Mouse (Mus musculus) 3134 (cell line): ENCODE data around the gene Naa80.
"Not testable (repeated sequence)": the region's sequence is repeated elsewhere in the genome, so short reads cannot be mapped to it uniquely, and the experiment has no call there.

ENCODE experiments used
- DNase-seq: peaks from one replicate; pipeline ENCODE4 v3.0.0-alpha.2; 2011; ENCODE audit warnings: low spot score; ENCODE audit not compliant: insufficient read length; ENCODE audit errors: extremely low read depth

Gene Naa80

DNA sequence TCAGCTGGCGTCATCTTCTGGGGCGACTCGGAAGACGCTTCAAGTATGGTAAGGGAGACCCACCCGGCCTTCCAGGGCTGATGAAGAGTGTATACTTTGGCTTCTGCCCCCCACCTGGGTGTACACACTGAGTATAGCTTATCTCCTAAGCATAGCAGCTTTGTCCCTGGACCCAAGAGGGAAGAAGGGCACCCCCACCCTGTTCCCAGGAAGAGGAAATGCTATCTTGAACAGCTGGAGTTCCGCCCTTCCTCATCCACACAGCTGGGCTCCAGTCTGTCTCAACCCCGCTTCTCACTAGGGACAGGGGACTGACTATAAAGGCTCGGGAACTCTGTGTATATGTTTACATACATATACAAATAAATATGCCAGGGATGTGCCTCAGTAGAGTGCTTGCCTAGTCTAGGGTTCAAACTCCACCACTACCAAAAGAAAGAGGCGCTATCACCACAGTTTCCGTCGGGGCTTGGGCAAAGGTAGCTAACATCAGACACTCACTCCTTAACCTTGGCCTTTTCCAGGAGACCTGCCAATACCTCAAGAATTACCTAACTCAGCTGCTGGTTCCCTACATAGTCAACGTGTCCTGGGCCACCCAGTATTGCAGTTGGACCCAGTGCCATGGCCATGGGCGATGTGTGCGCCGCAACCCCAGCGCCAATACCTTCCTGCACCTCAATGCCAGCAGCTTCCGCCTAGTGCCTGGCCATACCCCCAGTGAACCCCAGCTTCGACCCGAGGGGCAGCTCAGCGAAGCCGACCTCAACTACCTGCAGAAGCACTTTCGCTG, 7.0 kb upstream of the Naa80 start:
- DNase-seq, result no peak

DNA sequence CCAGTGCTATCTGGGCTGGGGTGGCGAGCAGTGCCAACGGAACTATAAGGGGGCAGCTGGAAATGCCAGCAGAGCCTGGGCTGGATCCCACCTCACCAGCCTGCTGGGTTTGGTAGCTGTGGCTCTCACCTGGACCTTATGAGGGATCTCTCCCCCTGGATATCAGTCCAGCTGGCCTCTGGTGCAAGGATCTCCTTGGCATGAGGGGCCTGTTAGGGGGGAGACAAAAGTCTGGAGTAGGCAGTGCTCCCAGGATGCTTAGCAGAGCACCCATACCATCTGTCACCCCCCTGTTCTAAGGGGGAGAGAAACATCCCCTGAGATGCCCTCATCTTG, 6.4 kb upstream of the Naa80 start:
- no peak for DNase-seq

DNA sequence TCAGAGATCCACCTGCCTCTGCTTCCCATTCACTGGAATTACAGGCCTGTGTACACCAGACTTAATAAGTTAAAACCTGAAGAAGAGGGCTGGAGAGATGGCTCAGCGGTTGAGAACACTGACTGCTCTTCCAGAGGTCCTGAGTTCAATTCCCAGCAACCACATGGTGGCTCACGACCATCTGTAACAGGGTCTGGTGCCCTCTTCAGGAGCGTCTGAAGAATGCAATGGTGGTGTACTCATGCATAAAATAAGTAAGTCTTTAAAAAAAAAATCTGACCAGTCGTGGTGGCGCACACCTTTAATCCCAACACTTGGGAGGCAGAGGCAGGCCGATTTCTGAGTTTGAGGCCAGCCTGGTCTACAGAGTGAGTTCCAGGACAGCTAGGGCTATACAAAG, 4.9 kb upstream of the Naa80 start:
- not testable (repeated sequence) for DNase-seq

DNA sequence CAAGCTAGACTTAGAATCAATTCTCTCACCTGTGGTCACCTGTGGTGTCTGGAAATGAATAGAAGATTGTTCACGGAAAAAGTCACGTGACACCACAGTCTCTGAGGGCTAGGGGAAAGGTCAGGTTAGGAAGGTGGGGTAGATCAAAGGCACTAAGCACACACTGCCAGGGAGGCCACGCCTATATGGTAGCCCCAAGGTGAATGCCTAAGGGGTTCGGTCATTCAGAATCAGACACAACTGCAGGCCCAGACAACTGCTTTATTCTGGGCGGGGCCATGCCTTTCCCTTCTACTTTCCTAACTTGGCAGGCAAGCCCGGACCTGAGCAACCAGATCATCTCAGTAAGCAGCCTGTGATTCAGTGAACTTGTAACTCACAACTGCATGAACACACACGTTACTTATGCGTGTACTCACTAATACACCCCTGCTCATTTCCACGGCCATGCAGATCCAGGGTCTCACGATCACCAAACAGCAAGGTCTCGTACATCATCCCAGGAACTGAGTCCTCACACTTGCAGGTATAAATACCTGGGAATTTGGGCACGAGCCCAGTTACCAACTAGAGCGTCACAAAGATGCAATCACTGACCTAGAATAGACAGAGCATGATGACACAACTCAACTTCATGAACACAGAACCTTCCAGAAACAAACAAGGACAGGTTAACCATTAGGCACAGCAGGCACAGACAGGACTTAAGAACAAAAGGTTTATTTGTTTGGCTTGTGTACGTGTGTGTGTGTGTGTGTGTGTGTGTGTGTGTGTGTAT, 2.9 kb upstream of the Naa80 start:
- no peak for DNase-seq

DNA sequence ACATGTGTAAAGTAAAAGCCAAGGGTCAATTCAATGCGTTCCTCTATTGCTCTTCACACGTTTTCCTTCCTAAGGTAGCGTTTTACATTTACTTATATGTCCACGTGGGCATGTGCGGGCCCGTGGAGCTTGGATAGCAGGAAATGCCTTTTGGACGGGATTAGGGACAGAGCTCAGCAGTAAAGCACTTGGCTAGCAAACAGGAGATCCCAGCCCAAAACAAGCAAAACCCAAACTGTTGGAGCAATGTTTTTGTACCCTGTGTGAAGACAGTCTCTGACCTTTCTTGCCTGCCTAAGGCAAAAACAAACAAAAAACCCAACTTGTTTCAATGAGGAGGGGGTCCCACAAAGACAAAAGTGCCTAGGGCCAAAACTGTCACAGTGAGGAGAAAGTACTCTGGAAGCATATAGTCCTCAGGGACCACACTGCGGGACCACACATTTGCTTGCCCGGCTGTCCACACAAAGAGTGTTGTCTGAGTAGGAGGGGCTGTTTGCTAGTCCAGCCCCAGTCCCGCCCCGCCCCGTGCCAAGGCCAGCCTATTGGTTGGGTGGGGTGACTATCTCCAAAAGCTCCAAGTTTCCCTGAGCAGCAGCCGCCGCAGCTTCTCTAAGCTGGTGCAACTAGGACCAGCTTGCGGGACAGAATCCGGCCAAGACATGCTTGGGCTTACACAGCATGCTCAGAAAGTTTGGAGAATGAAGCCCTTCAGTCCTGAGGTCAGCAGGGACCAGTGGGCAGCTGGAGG, 2.2 kb upstream of the Naa80 start, which contains the start of gene Hyal1:
Gene Hyal1 (plus strand): TSS at position 571 of the 751 bp plus-strand sequence.
- peak; percentile 84 for DNase-seq

DNA sequence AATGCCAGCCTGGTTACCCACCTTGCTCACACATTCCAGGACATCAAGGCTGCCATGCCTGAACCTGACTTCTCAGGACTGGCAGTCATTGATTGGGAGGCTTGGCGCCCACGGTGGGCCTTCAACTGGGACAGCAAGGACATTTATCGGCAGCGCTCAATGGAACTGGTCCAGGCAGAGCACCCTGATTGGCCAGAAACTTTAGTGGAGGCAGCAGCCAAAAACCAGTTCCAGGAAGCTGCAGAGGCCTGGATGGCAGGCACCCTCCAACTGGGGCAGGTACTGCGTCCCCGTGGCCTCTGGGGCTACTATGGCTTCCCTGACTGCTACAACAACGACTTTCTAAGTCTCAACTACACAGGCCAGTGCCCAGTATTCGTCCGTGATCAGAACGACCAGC, 816 bp upstream of the Naa80 start:
- no peak for DNase-seq

DNA sequence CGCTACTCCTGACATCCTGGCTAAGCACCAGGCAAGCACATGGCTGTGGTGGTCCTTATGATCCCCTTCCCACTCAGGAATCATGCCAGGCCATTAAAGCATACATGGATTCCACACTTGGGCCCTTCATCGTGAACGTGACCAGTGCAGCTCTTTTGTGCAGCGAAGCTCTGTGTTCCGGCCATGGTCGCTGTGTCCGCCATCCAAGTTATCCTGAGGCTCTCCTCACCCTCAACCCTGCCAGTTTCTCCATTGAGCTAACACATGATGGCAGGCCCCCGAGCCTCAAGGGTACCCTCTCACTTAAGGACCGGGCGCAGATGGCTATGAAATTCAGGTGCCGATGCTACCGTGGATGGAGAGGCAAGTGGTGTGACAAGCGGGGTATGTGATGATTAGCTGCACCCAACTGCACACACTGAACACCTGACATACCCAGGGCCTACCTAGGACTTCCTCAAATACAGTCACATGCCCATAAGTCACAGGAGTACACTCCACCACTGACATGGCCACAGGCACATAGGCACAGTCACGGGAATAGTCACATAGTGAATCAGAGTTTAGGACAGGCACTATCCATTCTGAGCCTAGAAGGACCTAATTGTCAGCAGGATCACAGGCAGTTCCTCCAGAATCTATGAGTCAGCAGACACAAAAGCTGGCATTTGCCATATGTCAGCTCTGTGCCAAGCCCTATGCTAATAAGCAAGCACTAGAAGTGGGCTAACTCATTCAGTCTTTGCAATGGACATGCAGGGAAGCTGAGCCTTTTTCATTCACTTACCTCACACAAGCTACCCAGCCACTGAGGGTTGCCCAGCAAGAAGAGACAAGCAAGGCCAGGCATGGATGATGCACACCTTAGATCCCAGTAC, 575 bp downstream of the Naa80 start:
- DNase-seq, result peak; percentile 62

DNA sequence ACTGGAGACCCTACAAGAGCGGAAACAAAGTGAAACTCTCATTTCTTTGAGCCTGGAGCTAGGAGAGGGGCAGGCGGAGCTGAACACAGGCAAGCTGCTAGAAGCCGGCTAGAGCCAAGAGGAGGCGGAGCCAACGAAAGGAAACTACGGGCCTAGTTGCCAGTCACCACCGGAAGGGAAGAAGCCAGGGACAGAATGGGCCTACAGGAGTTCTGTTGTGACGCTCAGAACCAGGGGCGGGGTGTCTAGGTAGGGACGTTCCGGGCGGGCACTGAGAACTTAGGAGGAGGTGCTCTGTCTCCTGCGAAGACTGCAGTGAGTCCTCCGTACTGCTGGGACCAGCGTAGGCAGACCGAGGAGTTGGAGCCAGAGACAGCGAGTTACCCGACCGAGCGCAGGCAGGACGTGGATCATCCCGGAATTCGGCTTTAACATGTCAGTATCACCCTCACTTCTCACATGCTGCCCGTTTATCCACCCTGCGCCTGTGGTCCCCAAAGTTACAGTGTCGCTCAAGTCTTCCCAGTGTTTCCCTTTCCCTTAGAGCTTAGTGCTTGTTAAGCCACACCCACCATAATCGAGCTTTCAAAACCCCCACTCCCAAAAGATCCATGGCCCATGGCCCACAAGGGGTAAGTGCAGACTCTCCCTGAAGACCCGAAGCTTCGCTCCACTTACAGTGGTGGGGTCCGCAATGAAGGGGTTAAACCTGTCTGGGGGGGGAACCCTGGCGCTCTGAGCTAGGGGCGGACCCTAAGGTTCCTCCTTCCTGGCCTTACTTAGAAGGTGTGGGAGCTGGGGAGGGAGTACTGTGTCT, 2.0 kb downstream of the Naa80 start, which contains the start of gene Hyal3:
Gene Hyal3 (plus strand): TSS at position 318 of the 817 bp plus-strand sequence.
- peak; percentile 88 for DNase-seq

DNA sequence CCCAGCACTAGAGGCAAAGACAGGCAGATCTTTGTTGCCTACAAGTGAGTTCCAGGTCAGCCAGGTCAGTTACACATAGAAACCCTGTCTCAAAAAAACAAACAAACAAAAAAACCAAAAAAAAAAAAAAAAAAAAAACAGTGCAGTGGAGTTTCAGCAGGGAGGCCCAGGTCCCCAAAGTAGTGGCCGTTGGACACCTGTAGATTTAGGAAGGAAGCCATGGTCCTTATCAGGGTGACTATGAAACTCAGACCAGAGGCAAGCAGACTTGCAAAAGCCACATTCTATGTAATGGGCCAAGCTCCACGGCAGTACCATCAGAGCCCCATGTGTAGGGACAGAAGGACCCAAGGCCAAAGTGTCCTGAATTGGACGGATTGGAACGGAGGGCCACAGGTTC, 2.9 kb downstream of the Naa80 start:
- no peak for DNase-seq

DNA sequence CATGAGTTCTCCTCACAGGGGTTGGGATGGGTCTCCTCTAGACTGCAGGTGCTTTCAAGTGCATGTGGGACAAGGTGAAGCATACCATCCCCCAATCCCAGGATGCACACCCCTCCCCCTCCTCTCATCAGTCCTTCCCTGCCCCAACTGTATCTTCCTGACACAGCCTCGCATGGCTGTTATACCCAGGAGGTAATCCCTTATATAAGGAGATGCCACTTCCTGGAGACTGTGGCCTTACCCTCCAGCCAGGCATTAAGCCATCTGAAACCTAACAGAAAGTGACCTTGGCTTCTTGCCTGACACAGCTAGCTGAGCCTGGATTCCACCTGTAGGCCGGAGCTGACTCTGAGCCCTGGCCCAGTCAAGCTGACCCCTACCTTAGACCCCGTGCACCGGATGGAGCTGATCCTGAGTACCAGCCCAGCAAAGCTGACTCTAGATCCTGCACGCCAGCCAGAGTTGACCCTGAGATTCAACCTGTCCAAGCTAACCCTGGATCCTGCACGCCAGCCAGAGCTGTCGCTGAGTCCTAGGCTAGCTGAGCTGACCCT, 3.9 kb downstream of the Naa80 start:
- DNase-seq, result no peak

DNA sequence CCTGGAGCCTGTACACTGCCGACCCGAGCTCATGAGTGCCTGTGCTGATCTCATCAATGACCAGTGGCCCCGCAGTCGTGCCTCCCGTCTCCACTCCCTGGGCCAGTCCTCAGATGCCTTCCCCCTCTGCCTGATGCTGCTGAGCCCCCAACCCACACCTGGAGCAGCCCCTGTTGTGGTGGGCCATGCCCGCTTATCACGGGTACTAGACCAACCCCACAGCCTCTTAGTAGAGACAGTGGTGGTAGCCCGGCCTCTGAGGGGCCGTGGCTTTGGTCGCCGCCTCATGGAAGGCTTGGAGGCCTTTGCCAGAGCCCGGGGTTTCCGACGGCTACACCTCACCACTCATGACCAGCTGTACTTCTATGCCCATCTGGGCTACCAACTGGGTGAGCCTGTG, 4.5 kb downstream of the Naa80 start:
- DNase-seq, result no peak

DNA sequence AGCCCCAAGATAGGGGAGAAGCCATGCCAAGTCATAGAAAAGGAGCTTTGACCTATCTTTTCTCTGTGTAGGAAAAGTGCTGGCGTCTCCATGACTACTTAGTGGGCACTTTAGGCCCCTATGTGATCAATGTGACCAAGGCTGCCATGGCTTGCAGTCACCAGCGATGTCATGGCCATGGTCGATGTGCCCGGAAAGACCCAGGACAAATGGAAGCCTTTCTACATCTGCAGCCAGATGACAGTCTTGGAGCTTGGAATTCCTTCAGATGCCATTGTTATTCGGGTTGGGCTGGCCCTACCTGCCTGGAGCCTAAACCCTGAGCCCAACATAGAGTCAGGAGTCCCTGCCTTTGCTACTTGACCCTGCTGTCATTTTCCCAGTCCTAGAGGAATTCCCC, 7.8 kb downstream of the Naa80 start:
- DNase-seq, result no peak

DNA sequence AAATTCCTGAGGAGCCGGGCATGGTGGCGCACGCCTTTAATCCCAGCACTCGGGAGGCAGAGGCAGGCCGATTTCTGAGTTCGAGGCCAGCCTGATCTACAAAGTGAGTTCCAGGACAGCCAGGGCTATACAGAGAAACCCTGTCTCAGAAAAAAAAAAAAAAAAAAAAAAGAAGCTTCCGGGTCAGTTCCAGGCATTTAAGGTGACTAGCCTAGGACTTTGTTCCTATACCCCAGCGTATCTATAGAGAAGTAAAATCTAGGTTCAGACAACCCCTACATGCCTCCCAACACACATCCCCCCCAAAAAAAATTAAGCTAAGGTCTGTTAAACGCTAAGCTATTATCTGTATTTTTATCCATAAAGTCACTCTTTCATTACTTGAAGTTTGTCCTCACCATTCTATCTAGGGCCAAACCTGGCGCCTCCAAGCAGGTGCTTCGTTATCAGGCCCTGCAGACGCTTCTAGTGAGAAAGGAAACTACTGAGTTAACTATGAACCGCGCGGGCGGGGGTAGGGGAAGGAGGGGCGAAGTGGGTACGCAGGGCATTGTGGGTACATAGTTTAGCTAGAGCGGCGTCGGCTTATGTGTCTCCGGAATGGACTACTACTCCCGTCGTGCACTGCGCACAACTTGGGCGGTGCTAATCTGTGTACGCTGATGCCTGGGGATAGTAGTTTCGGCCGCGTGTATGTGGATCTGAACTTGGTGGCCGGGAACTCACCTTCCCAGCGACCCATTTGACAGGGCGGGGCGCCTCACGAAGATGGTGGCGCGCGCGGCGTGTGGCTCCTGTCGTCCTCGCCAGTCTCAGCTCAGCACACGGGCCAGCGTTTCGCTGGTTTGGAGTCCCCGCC, 8.5 kb downstream of the Naa80 start, which contains the start of gene Ifrd2:
Gene Ifrd2 (plus strand): TSS at position 669 of the 859 bp plus-strand sequence.
- peak; percentile 94 for DNase-seq

DNA sequence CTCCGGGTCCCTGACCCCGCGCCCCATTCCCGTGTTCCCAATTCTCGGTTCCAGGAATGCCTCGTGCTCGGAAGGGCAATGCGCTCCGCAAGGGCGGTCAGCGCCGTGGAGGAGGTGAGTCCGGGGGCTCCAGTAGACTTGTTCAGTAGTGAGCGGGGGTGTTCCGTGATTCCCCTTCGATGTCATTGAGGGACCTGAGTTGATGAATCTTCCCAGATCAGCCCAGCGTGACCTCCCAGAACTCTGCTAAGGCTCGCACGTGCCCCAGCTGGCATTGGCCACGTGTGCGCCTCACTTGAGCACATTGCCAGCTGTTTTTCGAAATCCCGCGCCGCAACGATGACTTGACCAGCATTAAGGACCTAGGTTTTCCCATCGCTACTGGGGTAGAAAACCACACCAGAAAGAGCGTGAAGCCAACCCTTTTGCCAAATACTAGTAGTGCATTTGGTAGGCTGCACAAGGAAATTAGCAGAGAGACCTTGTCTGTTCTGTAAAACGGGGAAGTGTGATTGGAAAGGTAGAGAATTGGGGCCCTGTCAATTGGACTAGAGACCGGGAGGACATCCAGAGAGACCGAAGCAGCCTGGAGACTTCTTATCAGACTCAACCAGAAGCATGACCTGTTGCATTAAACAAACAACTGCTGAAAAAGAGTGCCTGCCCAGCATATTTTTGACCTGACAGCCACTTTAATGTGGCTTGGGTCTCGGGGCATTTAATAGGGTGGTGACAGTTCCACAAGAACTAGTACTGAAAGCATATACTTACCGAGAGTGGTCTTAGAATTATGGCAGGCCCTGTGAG, 9.3 kb downstream of the Naa80 start:
- DNase-seq, result no peak

DNA sequence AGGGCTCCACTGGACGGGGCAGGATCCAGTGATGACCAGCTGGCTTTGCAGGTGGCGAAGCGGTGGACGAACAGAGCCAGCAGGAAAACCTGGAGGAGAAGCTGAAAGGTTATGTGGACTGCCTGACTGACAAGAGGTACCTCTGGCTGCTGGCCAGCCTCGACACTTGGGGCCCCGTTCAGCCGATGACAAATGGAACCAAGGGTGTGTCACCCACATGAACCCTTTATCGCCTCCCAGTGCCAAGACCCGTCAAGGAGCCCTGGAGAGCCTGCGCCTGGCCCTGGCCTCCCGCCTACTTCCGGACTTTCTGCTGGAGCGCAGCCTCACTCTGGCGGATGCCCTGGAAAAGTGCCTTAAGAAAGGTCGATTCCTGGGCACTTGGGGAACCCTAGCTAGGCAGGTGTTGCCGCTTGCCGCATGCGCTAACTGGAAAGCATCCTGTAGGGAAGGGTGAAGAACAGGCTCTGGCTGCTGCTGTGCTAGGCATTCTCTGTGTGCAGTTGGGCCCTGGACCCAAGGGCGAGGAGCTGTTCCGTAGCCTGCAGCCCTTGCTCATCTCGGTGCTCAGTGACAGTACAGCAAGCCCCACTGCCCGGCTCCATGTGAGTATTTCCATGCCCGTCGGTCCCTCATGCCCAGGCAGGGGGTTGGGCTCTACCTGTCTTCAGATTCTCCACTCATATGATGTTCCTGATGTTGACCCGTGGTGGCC, 11.5 kb downstream of the Naa80 start:
- DNase-seq, result no peak

DNA sequence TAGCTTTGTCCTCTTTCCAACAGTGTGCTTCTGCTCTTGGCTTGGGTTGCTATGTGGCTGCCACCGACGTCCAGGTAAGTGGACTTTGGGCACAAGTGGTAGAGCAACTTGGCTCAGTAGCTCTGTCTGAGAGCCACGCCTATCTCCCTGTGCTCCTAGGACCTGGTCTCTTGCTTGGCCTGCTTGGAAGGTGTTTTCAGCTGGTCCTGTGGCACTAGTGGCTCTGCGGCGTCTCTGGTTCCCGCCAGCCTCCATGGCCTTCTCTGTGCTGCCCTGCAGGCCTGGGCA, 12.0 kb downstream of the Naa80 start:
- DNase-seq, result no peak
